Mouse (Mus musculus): ENCODE data around the gene Siglec1. TPM values are rescaled to one million over a fixed set of nuclear protein-coding genes. Genes with fewer than 3 reads are reported as not detected.

The Siglec1 gene
- polyA plus RNA-seq, 1 experiment from 2014 or later: 0.47 TPM

DNA sequence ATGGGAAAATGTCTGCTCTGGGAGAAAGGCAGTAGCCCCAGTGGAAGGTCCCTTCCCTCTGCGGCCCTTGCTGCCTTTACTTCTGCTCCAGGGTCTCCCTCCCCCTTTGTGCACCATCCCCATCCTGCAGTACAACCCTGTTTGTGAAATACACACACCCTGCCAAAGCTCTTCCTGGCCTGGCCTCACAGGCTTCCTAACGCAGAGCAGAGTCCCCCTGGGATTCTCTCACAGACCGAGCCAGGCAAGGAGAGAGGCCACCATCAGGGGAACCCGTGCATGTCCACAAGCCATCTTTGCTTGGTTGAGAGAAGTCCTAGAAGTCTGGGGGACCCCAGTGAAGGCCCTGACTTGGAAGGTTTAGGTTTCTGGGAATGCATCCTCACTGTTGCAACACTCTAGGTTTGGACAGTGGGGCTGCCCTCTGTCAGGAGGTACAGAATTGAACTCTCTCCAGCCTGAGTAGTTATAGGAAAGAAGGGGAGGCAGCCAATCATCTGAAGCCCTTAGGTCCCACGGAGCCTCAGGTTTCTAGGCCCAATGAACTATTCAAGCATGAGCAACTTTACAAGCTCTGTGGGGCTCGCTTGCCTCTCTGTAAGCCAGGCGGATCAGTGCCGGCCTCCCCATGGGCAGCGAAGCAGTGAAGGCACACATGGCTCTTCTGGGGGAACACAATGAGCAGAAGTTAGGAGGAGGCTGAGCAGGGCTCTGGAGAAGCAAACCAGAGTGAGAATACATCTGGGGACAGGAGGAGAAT is 26.6 kb downstream of the Siglec1 start:
- Histone ChIP-seq H3K9me3 (ENCODE audit: control insufficient read depth, low read length) (no peaks in the 10 kb centered on the region), H3K4me3 (ENCODE audit: low read length) (no peak overlapping the region), H3K9ac (ENCODE audit: low read depth, low read length) (no peak overlapping the region), H3K27me3 (ENCODE audit: control insufficient read depth, insufficient read depth, low read length) (peaks cover 36% of the 10 kb centered on the region), H3K36me3 (ENCODE audit: control insufficient read depth, insufficient read depth, low read length) (no peaks in the 10 kb centered on the region), H3K27ac (ENCODE audit: low read depth, low read length) (peak overlapping the region; percentile 48), H3K4me1 (ENCODE audit: control insufficient read depth, insufficient read depth, low read length) (peaks cover 19% of the 10 kb centered on the region), H3K4me2 (replicated peaks; ENCODE audit: low read depth, low read length) (no peak overlapping the region)
- 39% methylated on average over 9 of the region's 9 CpGs for WGBS
- ATAC-seq (ENCODE audit: low FRiP score, low TSS enrichment): peak; percentile 42; the same call in 1 of the 2 replicates

DNA sequence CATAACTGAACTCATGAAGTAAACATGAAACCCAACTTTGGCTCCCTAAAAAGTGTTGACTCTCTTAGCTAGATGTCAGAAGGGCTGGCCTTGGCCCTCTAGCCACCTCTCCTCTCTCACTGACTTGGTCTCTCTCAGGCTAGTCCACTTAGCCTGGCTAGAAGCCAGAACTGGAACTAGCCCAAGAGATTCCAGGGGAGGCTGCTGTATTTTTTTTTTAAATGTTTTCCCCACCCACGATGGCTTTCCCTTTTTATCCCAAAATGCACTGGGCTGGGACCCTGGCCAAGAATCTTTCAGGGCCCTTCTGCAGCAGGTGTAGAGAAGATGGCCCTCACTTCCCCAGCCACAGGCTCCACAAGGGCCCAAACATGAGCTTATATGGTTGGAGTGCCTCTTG is 27.2 kb downstream of the Siglec1 start:
- Histone ChIP-seq H3K4me1 (ENCODE audit: control insufficient read depth, insufficient read depth, low read length) (peaks cover 19% of the 10 kb centered on the region), H3K36me3 (ENCODE audit: control insufficient read depth, insufficient read depth, low read length) (no peaks in the 10 kb centered on the region), H3K9ac (ENCODE audit: low read depth, low read length) (no peak overlapping the region), H3K27me3 (ENCODE audit: control insufficient read depth, insufficient read depth, low read length) (peaks cover 42% of the 10 kb centered on the region), H3K4me2 (replicated peaks; ENCODE audit: low read depth, low read length) (no peak overlapping the region), H3K9me3 (ENCODE audit: control insufficient read depth, low read length) (no peaks in the 10 kb centered on the region), H3K27ac (ENCODE audit: low read depth, low read length) (peak overlapping the region; percentile 48), H3K4me3 (ENCODE audit: low read length) (no peak overlapping the region)
- no peak for ATAC-seq (ENCODE audit: low FRiP score, low TSS enrichment)
- WGBS: 39% methylated on average over 1 of the region's 1 CpGs

DNA sequence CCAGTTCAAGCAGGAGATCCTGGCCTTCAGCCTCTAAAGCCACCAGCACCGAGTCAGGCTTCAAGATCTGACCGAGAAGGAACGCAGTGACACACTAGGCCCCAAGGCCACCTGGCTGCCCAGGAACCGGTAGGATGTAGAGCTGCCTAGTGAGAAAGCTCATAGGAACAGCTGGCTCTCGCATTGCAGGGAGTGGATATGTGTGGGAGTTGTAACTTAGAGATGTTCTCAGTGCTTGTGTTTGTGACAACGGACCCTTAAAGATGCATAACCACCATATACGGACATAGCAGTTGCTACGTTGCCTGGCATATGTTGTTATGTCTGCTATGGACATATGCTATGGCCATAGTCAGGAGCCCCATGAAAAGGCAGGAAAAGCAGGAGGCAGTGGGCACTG is 27.9 kb downstream of the Siglec1 start:
- Histone ChIP-seq H3K4me1 (ENCODE audit: control insufficient read depth, insufficient read depth, low read length) (peaks cover 21% of the 10 kb centered on the region), H3K4me3 (ENCODE audit: low read length) (no peak overlapping the region), H3K36me3 (ENCODE audit: control insufficient read depth, insufficient read depth, low read length) (no peaks in the 10 kb centered on the region), H3K9ac (ENCODE audit: low read depth, low read length) (no peak overlapping the region), H3K27me3 (ENCODE audit: control insufficient read depth, insufficient read depth, low read length) (peaks cover 44% of the 10 kb centered on the region), H3K4me2 (replicated peaks; ENCODE audit: low read depth, low read length) (no peak overlapping the region), H3K9me3 (ENCODE audit: control insufficient read depth, low read length) (no peaks in the 10 kb centered on the region), H3K27ac (ENCODE audit: low read depth, low read length) (no peak overlapping the region)
- WGBS: 85% methylated on average over 8 of the region's 8 CpGs
- ATAC-seq (ENCODE audit: low FRiP score, low TSS enrichment): no peak

DNA sequence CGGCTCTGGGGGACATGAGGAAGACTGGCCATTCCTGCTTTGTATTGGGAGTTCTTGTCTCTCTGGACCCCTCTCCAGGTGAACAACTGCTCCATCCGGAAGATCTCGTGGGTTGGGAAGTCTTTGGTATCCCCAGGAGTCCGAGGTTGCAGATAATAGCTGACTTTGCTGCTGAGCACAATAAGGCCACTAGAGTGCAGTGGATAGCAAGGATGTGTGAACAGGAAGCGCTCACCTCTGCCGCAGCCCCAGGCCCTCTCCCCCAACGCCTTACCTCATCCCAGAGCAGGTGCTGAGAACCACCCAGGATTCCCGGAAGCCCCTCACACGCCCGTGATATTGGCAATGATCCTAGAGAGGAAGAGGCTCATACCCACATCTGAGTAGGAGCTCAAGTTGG is 30.4 kb downstream of the Siglec1 start:
- peak overlapping the region; percentile 4 for H3K4me2 ChIP-seq (replicated peaks; ENCODE audit: low read depth, low read length)
- peaks cover 21% of the 10 kb centered on the region for H3K4me1 ChIP-seq (ENCODE audit: control insufficient read depth, insufficient read depth, low read length)
- H3K9me3 ChIP-seq (ENCODE audit: control insufficient read depth, low read length): no peaks in the 10 kb centered on the region
- H3K27me3 ChIP-seq (ENCODE audit: control insufficient read depth, insufficient read depth, low read length): peaks cover 50% of the 10 kb centered on the region
- H3K9ac ChIP-seq (ENCODE audit: low read depth, low read length): no peak overlapping the region
- ATAC-seq (ENCODE audit: low FRiP score, low TSS enrichment): peak; percentile 44
- H3K27ac ChIP-seq (ENCODE audit: low read depth, low read length): no peak overlapping the region
- 4% methylated on average over 10 of the region's 10 CpGs for WGBS
- no peaks in the 10 kb centered on the region for H3K36me3 ChIP-seq (ENCODE audit: control insufficient read depth, insufficient read depth, low read length)
- H3K4me3 ChIP-seq (ENCODE audit: low read length): no peak overlapping the region

DNA sequence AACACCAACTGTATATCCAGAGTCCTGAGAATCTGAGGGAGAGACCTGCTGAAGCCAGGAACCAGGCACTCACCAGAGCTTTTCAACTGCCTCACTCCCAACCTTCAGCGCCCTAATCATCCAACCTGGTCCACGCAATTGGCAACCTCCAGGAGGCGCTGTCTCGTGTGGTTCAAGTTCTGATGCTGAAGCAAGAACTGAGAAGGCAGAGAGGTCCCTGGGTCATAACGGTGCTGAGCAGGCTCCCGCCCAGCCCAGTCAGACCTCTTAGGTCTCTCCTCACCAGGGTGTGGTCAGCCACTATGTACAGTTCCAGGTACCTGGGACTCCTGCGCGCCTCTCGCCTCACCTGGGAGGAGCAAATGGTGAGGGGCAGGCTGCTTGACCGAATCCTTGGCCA is 30.9 kb downstream of the Siglec1 start:
- H3K36me3 ChIP-seq (ENCODE audit: control insufficient read depth, insufficient read depth, low read length): no peaks in the 10 kb centered on the region
- H3K9ac ChIP-seq (ENCODE audit: low read depth, low read length): no peak overlapping the region
- peaks cover 50% of the 10 kb centered on the region for H3K27me3 ChIP-seq (ENCODE audit: control insufficient read depth, insufficient read depth, low read length)
- H3K4me2 ChIP-seq (replicated peaks; ENCODE audit: low read depth, low read length): no peak overlapping the region; the same call in 1 of the 2 replicates
- no peaks in the 10 kb centered on the region for H3K9me3 ChIP-seq (ENCODE audit: control insufficient read depth, low read length)
- peaks cover 21% of the 10 kb centered on the region for H3K4me1 ChIP-seq (ENCODE audit: control insufficient read depth, insufficient read depth, low read length)
- ATAC-seq (ENCODE audit: low FRiP score, low TSS enrichment): peak; percentile 21; the same call in 1 of the 2 replicates
- H3K4me3 ChIP-seq (ENCODE audit: low read length): 0 out of 2 replicates have a peak overlapping the region, but pooled peaks have one; percentile 2
- no peak overlapping the region for H3K27ac ChIP-seq (ENCODE audit: low read depth, low read length)
- WGBS: 3% methylated on average over 10 of the region's 10 CpGs

DNA sequence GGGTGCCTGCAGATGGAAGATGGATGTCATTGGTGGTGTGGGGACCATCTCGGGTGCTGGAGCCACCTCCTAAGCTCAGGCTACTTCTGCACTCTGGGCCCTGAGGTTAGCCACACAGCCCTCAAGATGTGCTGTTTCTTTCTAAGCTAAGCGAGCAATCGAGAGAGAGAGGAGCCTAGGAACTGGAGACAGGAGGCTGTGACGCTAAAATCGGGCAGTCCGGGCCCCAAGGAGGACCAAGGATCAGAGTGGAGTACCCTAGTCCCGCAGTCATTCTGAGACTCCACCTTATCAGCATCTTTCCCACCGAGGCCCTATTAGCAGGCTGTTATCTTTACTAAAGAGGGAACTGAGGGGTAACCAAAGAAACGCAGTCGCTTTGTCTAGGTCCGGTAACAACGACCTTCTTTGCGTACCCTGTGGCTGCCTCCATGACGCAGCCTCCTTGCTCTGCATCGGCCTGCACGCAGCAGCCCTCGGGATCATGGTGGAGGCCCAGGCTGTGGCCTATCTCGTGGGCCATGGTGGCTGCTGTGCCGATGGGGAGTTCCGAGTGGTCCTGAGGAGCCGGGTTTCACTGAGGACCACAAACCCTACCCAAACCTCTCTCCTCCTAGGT is 31.8 kb downstream of the Siglec1 start:
- H3K27me3 ChIP-seq (ENCODE audit: control insufficient read depth, insufficient read depth, low read length): peaks cover 50% of the 10 kb centered on the region

DNA sequence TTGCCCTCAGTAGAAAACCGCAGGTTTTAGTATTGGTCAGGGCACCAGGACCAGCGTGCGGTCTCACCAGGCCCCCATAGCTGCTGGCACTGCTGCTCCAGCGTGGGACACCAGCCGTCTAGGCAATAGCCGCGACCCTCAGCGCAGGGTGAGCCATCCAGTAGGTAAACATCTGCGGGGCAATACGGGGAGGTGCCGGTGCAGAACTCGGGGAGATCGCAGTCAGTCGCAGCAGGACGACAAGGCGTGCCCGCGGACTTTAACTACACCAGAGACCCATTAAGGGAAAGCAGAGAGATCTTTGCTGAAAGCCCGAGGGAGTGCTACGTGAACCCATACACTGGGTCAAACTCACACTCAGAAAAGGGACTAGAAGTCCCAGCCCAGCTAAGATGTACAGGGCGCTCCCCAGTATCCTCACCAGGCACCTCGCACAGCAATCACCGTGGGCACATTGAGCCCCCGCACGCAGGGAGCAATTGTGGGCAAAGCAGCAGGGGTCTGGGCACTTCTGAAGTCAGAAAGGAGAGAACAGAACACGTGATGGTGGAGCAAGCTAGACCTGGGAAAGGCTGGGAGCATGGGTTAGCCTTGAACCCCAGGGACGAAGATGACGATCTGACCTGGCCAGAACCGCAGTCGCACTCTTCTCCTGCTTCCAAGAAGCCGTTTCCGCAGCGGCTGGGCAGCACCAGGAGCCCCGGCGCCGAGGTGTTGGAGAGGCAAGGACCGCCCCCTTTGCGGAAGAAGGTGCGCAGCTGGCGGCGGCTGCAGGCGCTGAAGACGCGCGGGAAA is 32.5 kb downstream of the Siglec1 start:
- peak overlapping the region; percentile 31 for H3K4me3 ChIP-seq (ENCODE audit: low read length)
- H3K9me3 ChIP-seq (ENCODE audit: control insufficient read depth, low read length): no peaks in the 10 kb centered on the region
- H3K9ac ChIP-seq (ENCODE audit: low read depth, low read length): 0 out of 2 replicates have a peak overlapping the region, but pooled peaks have one; percentile 8
- no peaks in the 10 kb centered on the region for H3K36me3 ChIP-seq (ENCODE audit: control insufficient read depth, insufficient read depth, low read length)
- H3K27me3 ChIP-seq (ENCODE audit: control insufficient read depth, insufficient read depth, low read length): peaks cover 50% of the 10 kb centered on the region
- H3K4me2 ChIP-seq (replicated peaks; ENCODE audit: low read depth, low read length): peak overlapping the region; percentile 39
- H3K4me1 ChIP-seq (ENCODE audit: control insufficient read depth, insufficient read depth, low read length): peaks cover 13% of the 10 kb centered on the region; the same call in 1 of the 2 replicates
- WGBS: 1% methylated on average over 45 of the region's 45 CpGs
- no peak overlapping the region for H3K27ac ChIP-seq (ENCODE audit: low read depth, low read length)
- ATAC-seq (ENCODE audit: low FRiP score, low TSS enrichment): no peak

More for the DNA sequence above, 31.8 kb downstream of the Siglec1 start:
- ATAC-seq (ENCODE audit: low FRiP score, low TSS enrichment): no peak
- WGBS: 3% methylated on average over 21 of the region's 21 CpGs
- Histone ChIP-seq H3K36me3 (ENCODE audit: control insufficient read depth, insufficient read depth, low read length) (no peaks in the 10 kb centered on the region), H3K4me3 (ENCODE audit: low read length) (peak overlapping the region; percentile 31), H3K4me1 (ENCODE audit: control insufficient read depth, insufficient read depth, low read length) (peaks cover 14% of the 10 kb centered on the region), H3K27ac (ENCODE audit: low read depth, low read length) (no peak overlapping the region), H3K9ac (ENCODE audit: low read depth, low read length) (0 out of 2 replicates have a peak overlapping the region, but pooled peaks have one; percentile 8), H3K9me3 (ENCODE audit: control insufficient read depth, low read length) (no peaks in the 10 kb centered on the region), H3K4me2 (replicated peaks; ENCODE audit: low read depth, low read length) (peak overlapping the region; percentile 39)

DNA sequence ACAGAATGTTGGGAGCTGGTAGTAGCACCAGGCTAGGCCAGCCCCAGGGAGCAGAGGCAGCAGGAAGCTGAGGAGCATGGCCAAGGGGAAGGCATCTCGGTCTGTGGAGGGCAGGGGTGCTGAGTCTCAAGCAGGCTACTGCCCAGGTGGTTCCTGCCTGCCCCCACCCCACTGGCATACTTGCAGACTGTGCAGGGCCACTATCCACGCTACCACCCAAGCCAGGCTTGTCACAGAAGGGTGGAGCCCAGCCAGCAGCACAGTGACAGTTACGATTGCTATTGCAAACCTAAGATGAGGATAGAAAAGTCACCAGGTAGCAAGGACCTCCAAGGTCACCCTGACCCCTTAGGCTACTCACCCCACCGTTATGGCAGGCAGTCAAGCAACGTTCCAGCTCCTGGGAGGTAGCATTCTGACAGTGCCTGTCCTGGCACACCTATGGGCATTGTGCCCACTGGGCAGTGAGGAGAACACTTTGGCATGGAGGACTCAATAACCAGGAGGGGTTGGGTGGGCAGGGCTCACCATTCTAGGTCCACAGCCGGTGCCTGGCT is 33.6 kb downstream of the Siglec1 start:
- H3K9ac ChIP-seq (ENCODE audit: low read depth, low read length): no peak overlapping the region

More for the DNA sequence above, 33.6 kb downstream of the Siglec1 start:
- Histone ChIP-seq H3K36me3 (ENCODE audit: control insufficient read depth, insufficient read depth, low read length) (no peaks in the 10 kb centered on the region), H3K4me1 (ENCODE audit: control insufficient read depth, insufficient read depth, low read length) (peaks cover 13% of the 10 kb centered on the region; the same call in 1 of the 2 replicates), H3K9me3 (ENCODE audit: control insufficient read depth, low read length) (no peaks in the 10 kb centered on the region), H3K4me3 (ENCODE audit: low read length) (no peak overlapping the region), H3K27ac (ENCODE audit: low read depth, low read length) (no peak overlapping the region), H3K27me3 (ENCODE audit: control insufficient read depth, insufficient read depth, low read length) (peaks cover 50% of the 10 kb centered on the region), H3K4me2 (replicated peaks; ENCODE audit: low read depth, low read length) (no peak overlapping the region)
- ATAC-seq (ENCODE audit: low FRiP score, low TSS enrichment): no peak
- WGBS: 73% methylated on average over 6 of the region's 6 CpGs

Data from kidney, embryonic 14.5 days (tissue).